ENCODE assay signal across 7 mouse cellular contexts in the genomic region with DNA sequence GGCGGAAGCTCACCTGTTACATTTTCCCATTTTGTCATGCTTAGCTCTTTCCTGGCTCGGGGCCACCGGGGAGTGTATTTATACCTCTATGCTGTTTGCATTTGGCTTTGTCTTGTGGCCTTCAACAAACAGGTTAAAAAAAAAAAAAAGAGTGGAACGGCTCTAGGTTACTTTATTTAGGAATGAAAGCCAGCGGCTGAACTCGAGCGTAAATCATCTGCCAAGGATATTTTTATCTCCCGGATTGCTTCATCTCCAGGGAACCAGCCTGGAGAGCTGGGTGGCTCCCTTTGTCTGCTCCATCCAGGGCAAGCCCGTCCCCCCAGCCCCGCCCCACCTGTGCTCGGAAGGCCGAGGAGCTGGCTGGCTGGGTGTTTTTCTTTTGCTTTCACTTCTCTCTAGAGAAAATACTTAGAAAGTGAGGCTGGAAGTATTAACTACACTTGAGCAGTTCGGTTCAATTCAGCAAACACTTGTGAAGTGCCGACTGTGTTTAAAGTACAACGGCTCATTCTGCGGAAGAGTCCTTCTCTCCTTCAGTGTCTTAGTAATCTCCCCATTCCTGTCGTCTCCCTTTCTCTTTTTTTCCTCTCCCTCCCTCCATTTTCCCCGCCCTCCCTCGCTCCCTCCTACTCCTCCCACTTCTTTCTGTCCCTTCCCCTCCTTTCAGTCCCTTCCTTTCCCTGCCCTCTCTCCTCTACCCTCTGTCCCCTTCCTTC. TPM values are rescaled to one million over a fixed set of nuclear protein-coding genes. Genes with fewer than 3 reads are reported as not detected.
DNase-seq lines count a peak whose midpoint lies in the region; ATAC-seq and TF ChIP-seq lines count a peak whose summit lies in the region.

No protein-coding gene starts in this region.

- peak overlapping the region; percentile 39 for H3K4me3 ChIP-seq in cortical plate, adult 2 months (ENCODE audit: insufficient read depth, low read length)

- no peak for TF ChIP-seq CTCF in cortical plate, adult 2 months (IDR thresholded peaks at IDR 0.05; ENCODE audit: extremely low read depth, insufficient read depth, low read length)

- no peak for TF ChIP-seq POLR2A in cortical plate, adult 2 months (IDR thresholded peaks at IDR 0.05; ENCODE audit: extremely low read depth, insufficient read depth, low read length)

- ATAC-seq in inflammation-experienced regulatory T-cells, adult 6 months = peak; percentile 94

- H3K27ac ChIP-seq in cortical plate, adult 2 months (ENCODE audit: insufficient read depth, low read length) = no peak overlapping the region

- intact Hi-C loops in gastrocnemius, postnatal 36 days (cut with DNase I) = no loop called here
- intact Hi-C loops in left cerebral cortex, postnatal 4 days (cut with DNase I) = loop anchor here (5.0 to 10.0 kb wide), 2 partner anchors 134 to 237 kb away; partner anchors contain the start of gene Trio

- H3K4me1 ChIP-seq in cortical plate, adult 2 months (ENCODE audit: control insufficient read depth, insufficient read depth, low read length) = no peaks in the 10 kb centered on the region; the same call in 1 of the 2 replicates

- DNase-seq in adrenal gland, adult 2 months = peak; percentile 92
- DNase-seq in gastrocnemius, postnatal 36 days = peak; percentile 15 to 49
- peak; percentile 41 for DNase-seq in left cerebral cortex, postnatal 4 days
- peak; percentile 68 for DNase-seq in mesoderm, embryonic 11.5 days (ENCODE audit: low read depth, low spot score)
- peak; percentile 52 for DNase-seq in skeletal muscle tissue, adult 2 months (ENCODE audit: low read depth, low spot score)

RNA-seq across cellular contexts. Expression of gene Dnah5, which starts 44.6 kb away (rescaled TPM):
- under 1 TPM; 0.03 to 0.12 TPM for total RNA-seq in adrenal gland, adult 2 months (2021)
- 0.01 TPM in 1 of 2 replicates, not detected in the other for polyA plus RNA-seq in adrenal gland, adult 2 months (2012; rRNA removed)
- polyA plus RNA-seq in cortical plate, adult 2 months (2012; rRNA removed) = 0.72 and 0.73 TPM in 2 replicates
- total RNA-seq in gastrocnemius, postnatal 36 days (2021) = not detected
- under 1 TPM in 1 of 3 experiments, not detected in 2; 0.03 TPM for polyA plus RNA-seq in inflammation-experienced regulatory T-cells, adult 6 months (2017; shearing (Covaris generic))
- 1 to 10 TPM; 4.0 to 4.2 TPM for total RNA-seq in left cerebral cortex, postnatal 4 days (2021)

Comparison
In these comparisons a context has a peak if more than half of its experiments do, and no peak if none do; other contexts are left out.
1. DNase-seq: peak in every context shown above with its lines; median percentile 92 in adrenal gland, adult 2 months; 68 in mesoderm, embryonic 11.5 days; 52 in skeletal muscle tissue, adult 2 months; 41 in left cerebral cortex, postnatal 4 days; 32 in gastrocnemius, postnatal 36 days.
2. RNA of gene Dnah5, which starts 44.6 kb away (total RNA-seq): 4.0 to 4.2 TPM in left cerebral cortex, postnatal 4 days; 0.03 to 0.12 TPM in adrenal gland, adult 2 months and not detected in gastrocnemius, postnatal 36 days; every median in the first group is over 4 times any median in the second.